Mouse (Mus musculus) urinary bladder, postnatal 25 days (tissue): ENCODE results near the gene Atp6v0e2.

ENCODE experiments used
- DNase-seq: peaks from one replicate; pipeline ENCODE4 v3.0.0; 2022; ENCODE audit warnings: low spot score

Atp6v0e2 gene

GRCm38 (mm10) chr6:48578736-48579135, 41.3 kb downstream of the Atp6v0e2 start:
- DNase-seq = no peak

GRCm38 (mm10) chr6:48579215-48579648, 41.8 kb downstream of the Atp6v0e2 start:
- no peak for DNase-seq

- DNase-seq = no peak
Observed at GRCm38 (mm10) chr6:48581257-48581656, 43.8 kb downstream of the Atp6v0e2 start.

GRCm38 (mm10) chr6:48582037-48582436, 44.6 kb downstream of the Atp6v0e2 start:
- no peak for DNase-seq

GRCm38 (mm10) chr6:48589194-48589750, 51.9 kb downstream of the Atp6v0e2 start, which contains the start of gene Gm45021:
Gene Gm45021, plus strand, starts transcription at chr6:48589610.
- DNase-seq = no peak
